Mouse (Mus musculus) embryo, embryonic 10.5 days (tissue): ENCODE results near the gene Opcml.

ENCODE experiments used
- DNase-seq: peaks from one replicate; pipeline ENCODE4 v3.0.0-alpha.2; 2015; ENCODE audit warnings: low spot score

Opcml gene

DNA sequence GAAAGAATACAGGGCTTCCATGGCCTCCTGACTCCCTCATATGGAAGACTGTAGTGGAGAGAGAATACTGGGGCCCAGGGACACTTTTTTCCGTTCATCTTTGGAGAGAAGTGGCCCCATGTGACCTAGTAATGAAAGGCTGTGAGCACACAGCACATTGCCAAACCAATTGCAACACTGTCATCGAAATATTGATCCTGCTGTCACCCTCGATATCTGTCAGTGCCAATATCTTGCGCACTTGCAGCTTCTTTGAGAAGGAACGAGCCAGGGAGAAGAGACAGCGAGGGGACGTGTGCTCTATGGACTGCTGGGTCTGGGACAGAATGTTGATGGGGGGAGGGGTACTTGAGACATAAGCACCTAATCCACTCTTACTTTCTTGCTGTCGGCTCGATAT is 460.8 kb downstream of the Opcml start:
- DNase-seq: no peak

DNA sequence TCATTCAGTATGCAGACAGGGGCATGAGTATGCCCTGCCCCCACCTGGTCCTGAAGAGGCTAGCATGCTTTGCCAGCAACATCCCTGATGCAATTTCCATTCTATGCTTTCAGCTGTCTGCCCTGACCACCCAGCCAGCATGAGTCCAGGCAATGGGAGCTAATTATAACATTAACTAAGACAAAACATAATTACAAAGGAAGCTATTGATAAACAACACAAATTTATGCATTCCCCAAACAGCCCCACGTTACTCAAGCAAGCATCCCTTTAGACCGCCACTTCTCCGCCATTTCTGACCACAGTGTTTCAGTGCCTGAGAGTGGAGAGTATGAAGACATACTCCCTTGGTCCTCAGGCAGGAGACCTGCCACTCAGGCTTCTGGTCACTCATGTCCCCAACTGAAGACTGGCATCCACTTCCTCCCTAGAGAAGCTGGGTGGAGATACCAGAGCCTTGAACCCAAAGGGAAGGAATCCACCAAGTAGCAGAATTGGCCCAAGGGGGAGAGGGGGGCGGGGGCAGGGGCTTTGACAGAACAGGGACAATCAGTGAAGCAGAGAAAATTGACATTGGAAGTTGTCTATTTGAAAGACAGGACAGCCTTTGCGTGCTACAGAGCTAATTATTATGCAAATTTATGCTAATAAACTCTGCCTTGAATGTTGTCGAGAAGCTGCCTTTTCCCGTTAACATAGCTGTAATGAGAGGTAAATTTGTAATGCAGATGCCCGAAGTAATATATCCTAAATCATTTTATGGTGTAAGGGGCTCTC is 464.7 kb downstream of the Opcml start:
- DNase-seq: no peak

DNA sequence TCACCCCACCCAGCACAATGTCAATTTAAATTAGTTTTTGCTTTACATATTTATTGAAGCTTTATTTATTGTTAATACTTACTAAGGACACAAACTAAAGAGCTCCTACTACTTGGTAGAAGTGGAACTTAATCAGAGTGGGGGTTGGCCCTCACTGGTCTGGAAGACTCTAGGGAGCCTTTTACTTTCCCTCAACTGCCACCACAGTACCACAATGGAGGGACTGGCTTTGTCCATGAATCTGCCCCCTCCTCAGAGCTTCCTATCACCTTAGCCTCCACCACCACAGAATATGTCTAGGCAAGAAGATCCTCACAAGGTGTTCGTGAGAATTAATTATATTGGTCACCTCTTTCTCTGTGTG is 465.3 kb downstream of the Opcml start:
- no peak for DNase-seq

DNA sequence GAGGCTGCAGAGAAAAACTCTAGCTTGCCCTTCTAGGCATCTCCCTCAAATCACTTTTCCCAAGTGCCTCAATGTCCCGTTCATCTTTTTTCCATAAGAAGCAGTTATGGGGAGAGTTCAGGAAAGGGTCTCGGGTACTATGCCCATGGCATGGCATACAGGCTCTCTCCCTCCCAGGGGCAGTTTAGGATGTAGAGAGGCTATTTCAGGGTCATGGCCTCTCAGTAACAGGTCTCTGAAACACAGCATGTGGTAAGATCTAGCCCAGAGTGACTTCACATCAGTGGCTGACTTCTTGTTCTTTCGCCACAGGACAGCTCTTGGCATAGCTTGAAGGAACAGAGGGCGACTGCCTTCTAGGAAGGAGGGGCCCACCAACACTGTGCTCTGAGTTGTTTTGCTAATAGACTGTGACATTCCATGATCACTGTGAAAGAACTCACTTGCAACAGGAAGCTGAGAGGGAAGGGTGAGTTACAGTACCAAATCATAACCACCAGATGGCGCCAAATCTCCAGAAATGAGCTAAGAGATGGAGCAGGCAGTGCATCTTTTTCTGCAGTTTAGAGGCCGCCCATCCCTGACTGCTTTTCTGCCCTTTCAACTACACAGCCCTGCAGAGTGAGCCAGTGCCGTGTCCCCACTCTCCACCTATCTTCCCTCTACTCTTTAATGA is 470.6 kb downstream of the Opcml start:
- peak; percentile 91 for DNase-seq

DNA sequence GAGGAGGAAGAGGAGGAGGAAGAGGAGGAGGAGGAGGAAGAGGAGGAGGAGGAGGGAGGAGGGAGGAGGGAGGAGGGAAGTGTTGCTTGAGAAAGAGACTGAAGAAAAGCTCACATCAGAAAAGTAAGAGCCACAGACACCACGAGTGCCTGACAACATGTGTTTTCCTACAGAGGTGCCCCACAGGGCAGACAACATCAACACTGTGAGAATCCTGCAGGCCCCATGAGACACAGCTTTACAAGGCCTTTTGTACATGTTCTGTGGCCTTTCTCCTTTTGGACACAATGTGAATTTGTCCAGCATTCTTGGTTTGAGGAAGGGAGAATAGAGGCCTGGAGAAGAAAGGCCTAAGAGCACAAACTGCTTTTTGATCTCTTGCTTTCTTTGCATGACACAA is 471.4 kb downstream of the Opcml start:
- peak; percentile 13 for DNase-seq

DNA sequence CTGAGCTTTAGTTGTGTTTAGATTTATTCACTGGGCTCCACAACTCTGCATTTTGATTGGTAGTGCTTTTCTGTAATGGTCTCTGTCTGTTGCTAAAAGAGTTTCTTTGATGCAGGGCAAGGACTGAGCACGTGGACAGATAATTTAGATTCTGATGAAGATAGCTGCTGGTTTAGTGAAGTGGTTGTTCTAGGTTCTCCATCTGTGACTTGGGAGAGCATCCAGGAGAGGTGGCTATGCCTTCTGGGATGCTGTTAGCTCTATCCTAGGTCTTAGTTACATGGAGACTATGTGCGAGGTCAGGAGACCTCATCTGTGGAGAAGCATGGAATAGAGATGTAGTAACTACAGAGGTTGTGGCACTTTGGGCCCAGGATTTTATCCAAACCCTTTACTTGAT is 472.3 kb downstream of the Opcml start:
- no peak for DNase-seq

DNA sequence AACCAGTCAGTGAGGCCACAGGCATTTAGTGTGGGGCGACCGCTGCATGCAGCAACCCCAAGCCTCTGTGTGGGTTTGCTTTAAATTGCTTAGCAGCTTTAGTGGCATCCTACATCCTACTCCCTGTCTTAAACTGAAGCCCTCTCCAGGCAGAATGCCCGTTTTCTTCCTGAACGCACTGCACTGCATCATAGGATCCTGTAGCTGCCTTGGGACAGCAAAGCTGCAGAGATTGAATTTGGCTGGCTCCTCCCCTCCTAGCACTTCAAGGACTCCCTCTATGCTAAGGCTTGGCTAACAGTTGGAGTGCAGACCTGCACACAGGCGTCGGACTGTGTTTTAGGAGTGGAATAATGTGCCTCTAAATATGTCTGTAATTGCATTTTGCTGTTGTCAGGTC is 474.2 kb downstream of the Opcml start:
- no peak for DNase-seq

DNA sequence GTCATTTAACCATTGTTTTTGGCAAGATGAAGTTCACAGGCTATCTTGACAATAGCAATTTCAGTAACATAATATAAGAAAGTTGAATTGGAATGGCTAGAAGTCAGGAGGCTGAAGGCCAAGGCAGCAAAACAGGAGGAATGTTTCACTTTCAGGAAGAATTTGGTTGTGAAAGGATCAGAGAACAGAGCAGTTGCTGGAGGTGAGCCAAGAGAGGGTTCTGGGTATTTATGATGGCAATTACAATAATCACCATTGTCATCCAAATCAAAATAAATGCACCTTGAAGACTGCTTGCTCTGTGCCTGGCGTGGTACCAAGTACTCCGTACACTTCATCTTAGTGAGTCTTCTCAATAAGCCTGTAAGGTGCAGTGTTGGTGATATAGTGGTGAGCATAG is 483.2 kb downstream of the Opcml start:
- DNase-seq: no peak

DNA sequence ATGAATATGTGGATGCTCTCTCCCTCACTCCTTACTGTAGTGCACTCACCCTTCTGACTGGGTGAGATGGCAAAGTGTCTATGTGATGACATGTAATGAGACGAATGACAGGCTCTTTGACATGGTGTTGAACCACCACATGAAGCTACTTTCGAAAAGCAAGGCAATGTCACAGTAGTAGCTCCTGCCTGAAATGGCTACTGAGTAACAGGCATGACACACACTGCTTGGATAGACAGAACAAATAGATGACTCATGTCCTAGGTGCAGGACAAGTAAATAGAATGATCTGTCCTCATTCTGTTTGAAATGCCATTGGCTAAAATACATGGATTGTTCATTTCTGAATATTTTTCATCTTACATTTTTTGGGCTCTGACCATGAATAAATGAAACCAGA is 488.0 kb downstream of the Opcml start:
- no peak for DNase-seq

DNA sequence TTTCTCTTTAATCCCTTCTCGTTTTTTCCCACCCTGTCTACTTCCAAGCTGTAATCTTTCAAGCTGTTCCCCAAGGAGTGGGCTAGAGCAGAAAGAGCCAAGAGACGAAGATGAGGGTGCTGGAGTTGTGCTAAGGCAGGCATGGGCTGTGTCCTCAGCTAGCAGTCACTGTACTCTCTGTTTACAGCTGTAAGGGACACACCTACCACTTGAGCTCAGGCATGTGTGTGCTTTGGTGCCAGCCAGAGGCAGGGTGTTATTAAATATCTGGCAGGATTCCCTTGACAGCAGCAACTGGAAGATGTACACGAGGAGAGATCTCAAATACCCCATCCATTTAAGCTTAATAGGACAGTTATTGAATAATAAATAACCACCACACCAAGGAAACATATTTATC is 490.4 kb downstream of the Opcml start:
- no peak for DNase-seq

DNA sequence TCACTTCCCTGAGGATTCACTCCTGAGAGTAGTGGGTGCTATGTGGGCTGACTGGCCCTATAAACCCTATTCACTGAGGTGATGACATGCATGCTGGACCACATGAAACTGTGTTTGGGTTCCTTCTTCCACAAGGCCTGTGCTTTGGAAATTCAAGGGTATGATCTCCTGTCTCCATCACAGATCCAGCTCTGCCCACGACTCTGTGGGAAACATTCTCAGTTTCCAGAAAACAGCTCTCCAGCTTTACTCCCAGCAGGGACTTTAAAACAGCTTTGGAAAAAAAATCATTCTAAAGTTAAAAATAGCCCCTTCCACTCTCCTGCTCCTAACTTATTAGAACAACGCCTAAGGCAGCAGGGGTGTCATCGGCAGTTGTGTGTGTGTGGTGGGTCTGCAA is 491.0 kb downstream of the Opcml start:
- no peak for DNase-seq

DNA sequence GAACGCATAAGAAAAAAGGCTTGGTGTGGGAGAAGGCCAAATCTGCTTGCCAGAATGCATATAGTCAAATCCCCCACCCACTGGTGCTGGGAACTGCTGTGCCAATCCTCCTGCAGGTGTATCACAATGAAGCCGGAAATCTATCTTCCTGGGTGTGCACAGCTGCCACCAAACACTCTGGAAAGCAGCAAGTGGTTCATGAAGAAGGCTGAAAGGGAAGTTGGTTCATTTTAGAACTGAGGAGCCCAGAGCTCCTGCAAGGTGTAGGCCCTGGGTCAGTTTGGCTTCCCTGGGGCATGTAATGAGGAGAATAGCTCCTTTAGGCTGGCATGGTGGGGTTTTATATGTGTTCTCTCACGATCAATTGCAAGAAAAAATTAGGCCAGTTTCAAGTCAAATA is 494.4 kb downstream of the Opcml start:
- DNase-seq: no peak

DNA sequence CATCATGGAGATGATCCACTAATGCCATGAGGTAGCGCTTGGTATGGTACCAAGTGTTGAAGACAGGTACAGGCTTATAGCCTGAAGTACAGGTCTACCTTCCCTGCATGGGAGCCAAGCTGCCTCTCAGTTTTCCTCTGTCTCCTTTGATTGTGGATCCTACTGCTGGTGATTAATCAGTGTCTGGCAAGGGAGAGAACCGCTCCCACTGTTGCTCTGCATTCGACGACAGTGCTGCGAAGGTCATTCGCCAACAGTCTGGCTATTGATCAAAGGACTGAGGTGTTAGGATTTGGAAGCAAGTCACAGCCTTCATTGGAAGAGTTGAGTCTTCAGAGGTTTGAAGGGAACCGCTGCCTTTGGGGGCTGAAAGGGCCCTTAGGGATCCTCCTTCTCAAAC is 495.8 kb downstream of the Opcml start:
- DNase-seq: no peak

DNA sequence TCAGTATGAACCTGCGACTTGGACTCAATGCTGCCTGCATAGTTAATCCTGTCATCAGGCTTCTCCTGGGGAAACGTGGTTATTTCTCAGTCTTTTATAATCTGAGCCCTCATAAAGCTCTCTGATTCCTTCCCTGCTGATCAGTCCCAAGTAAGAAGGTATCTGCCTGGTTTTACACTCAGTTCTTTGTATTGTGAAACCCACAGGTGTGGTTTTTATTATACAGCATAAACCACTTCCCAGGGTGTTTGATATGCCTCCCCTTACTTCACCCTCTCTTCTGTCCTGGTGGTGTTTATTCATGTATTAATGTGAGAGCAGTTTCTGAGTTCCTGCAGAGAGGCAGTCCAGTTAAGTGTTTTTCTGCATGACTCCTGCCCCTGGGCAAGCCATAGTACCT is 496.9 kb downstream of the Opcml start:
- DNase-seq: no peak

DNA sequence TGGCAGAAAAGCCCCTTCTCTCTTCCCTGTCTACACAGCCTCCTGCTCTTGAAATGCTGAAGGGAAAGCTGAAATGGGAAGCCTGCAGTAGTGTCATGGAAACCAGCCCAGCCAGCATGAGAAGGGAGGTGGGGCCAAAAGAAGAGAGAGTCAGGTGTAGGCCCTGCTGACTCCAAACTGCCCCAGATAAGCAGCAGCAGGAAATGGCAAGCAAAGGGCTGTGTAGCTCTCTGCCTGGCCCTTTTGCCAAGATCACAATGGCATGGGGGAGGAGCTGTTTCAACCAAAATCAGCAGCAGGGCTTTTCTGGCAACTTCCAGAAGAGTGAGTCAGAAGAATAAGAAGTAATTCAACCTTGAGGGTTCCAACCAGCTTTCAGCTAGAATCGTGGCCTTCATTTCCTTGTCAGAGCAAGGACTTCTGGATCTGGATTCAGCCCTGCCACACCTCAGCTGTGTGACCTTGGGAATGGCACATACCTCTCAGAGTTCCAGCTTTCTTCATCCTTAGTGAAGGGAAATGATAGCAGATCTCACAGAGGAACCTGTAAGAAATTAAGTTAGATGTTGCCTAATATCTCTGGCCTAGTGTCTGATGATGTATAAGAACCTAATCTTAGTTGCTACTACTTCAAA is 499.2 kb downstream of the Opcml start:
- no peak for DNase-seq

DNA sequence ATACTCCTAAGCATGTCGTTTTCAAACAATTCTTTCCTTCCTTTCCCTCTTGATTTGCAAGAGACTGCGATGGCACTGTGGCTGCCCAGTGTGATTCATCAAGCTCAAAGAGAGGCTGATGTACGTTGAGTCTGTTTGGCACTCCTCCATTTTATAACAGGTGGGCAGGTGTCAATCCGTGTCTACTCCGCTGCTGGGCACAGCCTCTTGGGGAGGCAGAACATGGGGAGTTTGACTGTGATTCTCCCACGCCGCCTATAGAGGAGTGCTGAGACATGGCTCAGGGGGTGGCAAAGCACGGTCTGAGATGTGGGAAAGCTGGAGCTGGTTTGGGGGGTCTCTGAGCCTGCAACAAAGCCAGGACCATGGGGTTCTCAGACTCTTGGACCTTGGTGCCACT is 513.1 kb downstream of the Opcml start:
- no peak for DNase-seq

DNA sequence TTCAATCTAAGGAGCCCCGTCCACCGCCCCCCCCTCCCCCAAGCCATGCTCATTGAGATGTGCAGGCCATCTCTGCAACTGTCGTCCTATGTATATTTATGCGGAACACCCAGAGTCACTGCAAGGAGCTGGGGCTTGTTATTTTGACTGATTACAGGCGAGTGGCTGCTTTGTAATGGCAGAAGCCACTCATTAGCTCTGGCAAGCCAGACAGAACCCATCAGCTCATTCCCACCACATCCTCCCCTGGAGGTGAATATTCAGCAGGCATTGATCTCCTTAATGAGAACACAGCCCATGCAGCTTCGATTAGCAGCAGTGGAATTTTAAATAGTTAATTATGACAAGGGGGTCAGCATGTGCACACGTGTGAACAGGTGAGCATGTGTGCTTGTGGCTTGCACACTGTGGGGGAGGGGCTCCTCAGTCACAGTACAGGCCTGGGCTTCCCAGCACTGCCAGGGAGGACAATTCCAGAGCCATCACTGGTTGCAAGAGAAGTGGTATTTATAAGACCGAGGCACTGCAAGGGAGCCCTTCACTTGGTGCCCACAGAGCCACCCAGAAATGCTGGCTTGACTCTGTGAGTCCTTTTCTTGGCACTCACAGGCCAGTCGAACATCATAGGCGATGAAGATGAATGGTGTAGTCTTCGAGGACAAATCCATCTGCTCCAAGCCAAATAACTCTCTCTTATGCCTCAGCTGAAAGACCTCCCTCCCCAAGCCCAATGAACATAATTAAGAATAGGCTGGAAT is 516.0 kb downstream of the Opcml start:
- peak; percentile 15 for DNase-seq

DNA sequence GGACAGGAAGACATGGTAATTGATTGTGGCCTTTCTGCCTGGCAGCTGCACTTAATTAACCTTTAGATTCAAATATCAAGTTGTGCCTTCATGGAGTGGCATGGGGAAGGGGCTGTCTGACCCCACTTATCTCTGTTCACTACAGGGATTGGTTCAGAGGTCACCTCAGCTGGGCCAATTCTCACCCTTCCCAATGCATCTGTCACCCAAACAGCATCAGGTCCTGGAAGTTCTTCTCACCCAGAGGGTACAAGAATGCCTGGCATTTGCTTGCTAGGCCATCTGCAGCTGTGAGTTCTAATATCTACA is 516.5 kb downstream of the Opcml start:
- DNase-seq: peak; percentile 29

DNA sequence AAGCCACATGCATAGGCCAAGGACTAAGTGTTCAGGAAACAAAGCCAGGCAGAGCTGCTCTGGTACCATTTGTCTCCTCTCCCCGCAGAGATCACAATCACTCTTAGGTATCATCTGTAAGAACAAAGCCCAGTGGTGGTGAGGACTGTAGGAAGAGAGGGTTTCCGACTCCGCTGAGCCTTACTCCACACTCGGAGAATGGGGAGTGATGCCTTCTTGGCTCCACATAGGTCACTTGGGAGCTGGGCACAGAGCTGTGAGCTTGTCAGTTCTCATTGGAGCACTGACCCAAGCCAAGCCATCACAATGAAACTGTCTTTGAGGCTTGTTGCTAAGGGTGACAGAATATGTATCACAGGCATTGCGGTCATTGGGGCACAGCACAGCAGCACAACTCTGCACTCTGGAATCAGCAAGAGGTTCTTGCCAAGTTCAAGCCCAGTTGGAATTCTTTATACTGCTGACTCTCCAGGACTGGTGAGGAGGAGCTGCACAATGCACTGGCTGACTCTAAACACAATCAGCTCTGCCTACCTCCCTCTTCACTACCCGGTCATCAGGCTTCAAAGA is 517.0 kb downstream of the Opcml start:
- DNase-seq: peak; percentile 4

DNA sequence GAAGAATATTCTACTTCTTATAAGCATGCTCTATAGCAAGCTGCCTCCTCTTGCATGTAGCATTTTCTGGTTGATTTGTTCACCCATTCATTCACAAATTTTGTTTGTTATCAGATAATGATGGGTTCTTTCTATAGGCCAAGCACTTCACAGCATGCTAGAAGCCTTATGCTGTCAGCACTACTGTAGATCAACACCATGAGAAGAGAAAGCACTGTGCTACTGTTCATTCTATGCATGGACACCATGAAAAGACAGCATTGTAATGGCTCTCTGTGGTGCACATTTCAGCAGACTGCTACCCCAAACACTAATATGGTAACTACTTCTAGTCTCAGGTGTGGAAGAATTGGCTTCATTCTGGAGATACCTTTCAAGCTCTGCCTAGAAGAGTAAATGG is 527.3 kb downstream of the Opcml start:
- no peak for DNase-seq

DNA sequence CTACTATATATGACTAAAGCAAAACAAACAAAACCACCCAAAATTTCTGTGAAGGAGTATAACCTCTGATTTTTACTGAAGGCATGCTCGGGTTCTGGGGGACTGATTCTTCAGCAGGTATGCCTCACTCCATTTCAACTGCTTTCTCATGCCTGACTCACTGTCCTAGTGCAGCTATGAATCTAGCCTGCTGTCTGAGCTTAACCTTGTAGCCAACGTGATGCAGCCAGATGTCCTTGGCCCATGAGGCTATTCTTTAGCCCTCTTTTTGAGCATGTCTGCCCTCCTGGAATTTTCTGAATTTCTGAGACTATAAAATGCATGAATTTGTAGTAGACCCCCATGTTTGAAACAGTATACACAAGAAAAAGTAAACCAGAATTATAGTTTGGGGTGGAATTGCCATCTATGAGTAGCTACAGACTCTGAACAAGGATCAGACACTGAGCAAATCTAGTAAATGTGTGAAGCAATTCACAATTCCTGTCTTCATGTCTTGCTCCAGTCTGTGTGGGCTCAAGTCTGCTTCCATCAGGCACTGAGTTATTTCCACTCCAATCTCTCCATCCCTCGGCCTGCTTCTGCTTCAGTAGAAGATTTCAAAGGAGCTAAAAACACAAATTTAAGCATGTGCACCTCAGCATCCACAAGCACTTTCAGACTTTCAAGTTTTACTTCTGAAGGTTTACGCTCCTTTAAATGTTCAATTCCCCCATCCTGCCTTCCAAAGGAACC is 528.6 kb downstream of the Opcml start:
- DNase-seq: no peak

DNA sequence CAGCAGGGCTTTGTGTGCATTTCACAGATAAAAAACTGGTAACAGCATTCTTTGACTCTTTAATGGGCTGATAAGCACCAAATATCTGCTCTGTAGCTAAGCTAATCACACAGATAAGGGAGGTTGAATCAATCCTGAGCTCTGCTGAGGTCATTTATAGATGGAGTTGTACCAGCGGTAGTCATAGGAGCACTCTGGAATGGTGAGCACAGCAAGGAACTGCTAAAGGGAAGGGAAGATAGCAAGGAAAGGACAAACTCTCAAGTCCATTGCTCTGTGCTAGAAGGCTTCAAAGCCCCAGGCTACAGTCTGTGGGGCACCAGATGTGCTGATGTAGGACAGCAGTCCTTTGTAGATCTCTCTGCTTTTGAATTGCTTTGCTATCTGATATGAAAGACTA is 529.2 kb downstream of the Opcml start:
- DNase-seq: no peak
